Mouse (Mus musculus) midbrain, embryonic 13.5 days (tissue): ENCODE results near the gene Gm3055. TPM values are rescaled to one million over a fixed set of nuclear protein-coding genes. Genes with fewer than 3 reads are reported as not detected.
"Not testable (repeated sequence)": the region's sequence is repeated elsewhere in the genome, so short reads cannot be mapped to it uniquely, and the experiment has no call there.

Experiments
- ATAC-seq: fragments of 200-750 bp; cut with Nextera tagmentation; 2 replicates; pipeline ENCODE4 v1.8.0; 2017; ENCODE audit warnings: mild to moderate bottlenecking, moderate TSS enrichment, moderate library complexity
- H3K27ac ChIP-seq: fragments of 300-500 bp; sonication (generic); 2 replicates; pipeline ENCODE4 v1.5.1; 2015; ENCODE audit warnings: inconsistent platforms, mild to moderate bottlenecking, moderate library complexity
- H3K27me3 ChIP-seq: fragments of 300-500 bp; sonication (generic); 2 replicates; pipeline ENCODE4 v1.6.1; 2015; ENCODE audit warnings: mild to moderate bottlenecking, inconsistent platforms
- H3K36me3 ChIP-seq: fragments of 300-500 bp; sonication (generic); 2 replicates; pipeline ENCODE4 v1.6.1; 2015; ENCODE audit warnings: mild to moderate bottlenecking, inconsistent platforms
- H3K4me1 ChIP-seq: fragments of 300-500 bp; sonication (generic); replicated peaks from 2 replicates; pipeline ENCODE4 v1.6.1; 2015; ENCODE audit warnings: inconsistent platforms
- H3K4me2 ChIP-seq: fragments of 300-500 bp; sonication (generic); replicated peaks from 2 replicates; pipeline ENCODE4 v1.6.1; 2015; ENCODE audit warnings: moderate library complexity, mild to moderate bottlenecking, inconsistent platforms
- H3K4me3 ChIP-seq: fragments of 300-500 bp; sonication (generic); replicated peaks from 2 replicates; pipeline ENCODE4 v1.5.1; 2015; ENCODE audit warnings: mild to moderate bottlenecking, inconsistent platforms
- H3K9ac ChIP-seq: fragments of 300-500 bp; sonication (generic); replicated peaks from 2 replicates; pipeline ENCODE4 v1.6.1; 2015; ENCODE audit warnings: mild to moderate bottlenecking, inconsistent platforms
- H3K9me3 ChIP-seq: fragments of 300-500 bp; sonication (generic); 2 replicates; pipeline ENCODE4 v1.6.1; 2016; ENCODE audit warnings: mild to moderate bottlenecking, inconsistent platforms
- WGBS: fragments of 180-500 bp; shearing (Covaris S2); methylation state at CpG from one replicate; pipeline ENCODE4 v1.1.7; 2015; 5-methylcytosine and 5-hydroxymethylcytosine counted together
- polyA plus RNA-seq: library from polyadenylated mRNA; unstranded; fragments of >200 nt; fragmentation: Nextera tagmentation; extraction: Ambion mirVana; gene quantifications from 2 replicates; pipeline ENCODE4 v1.2.1, GENCODE M21; 2015

The Gm3055 gene
- 16.4 and 19.3 TPM in 2 replicates for polyA plus RNA-seq

DNA sequence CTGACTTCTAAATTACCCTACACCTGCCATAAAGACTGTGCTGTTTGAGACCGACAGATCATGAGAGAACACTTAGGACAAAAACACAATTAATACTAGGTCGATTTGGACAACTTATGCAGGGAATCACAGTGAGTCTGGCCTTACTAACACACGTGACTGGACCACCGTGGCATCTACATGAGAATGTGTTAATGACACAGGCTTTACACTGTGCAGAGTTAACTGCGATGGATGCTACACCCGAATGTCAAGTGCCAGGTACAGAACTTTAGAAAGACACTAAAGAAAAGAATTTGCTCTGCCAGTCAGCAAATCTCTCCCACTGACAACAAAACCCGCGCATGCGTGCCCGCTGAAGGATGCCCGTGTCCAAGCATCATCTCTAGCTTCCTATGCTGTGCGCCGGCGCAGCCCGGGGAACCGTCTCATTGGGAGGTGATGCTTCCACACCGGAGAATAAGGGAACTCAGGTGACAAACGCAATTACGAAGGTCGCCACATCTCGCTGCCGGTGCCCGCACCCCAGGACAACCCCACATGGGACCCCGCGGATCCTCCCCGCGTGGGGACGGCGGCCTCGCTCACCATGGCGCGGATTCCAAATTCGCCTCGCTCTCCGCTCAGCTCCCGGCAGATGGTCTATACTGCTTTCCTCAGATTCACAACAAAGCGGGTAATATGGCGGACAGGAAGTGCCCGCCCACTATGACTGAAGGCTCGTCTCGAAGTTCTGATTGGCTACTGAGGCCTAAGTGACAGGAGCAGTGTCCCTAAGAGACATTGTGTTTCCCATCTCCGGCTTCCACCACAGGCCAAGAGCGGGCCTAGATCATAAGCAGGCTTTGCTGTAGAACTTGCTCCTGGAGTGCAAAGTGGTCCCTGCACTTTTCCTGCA lies at the start of gene Gm3055:
Gm3055 (minus strand) TSS at position 656 of the 898 bp plus-strand sequence.
- not testable (repeated sequence) for H3K9ac ChIP-seq, H3K4me2 ChIP-seq, H3K4me1 ChIP-seq, H3K4me3 ChIP-seq, H3K36me3 ChIP-seq, H3K27me3 ChIP-seq, H3K27ac ChIP-seq, H3K9me3 ChIP-seq
- WGBS, result no CpG with 5 or more reads among the region's 43 CpGs
- peak; percentile 98 for ATAC-seq

DNA sequence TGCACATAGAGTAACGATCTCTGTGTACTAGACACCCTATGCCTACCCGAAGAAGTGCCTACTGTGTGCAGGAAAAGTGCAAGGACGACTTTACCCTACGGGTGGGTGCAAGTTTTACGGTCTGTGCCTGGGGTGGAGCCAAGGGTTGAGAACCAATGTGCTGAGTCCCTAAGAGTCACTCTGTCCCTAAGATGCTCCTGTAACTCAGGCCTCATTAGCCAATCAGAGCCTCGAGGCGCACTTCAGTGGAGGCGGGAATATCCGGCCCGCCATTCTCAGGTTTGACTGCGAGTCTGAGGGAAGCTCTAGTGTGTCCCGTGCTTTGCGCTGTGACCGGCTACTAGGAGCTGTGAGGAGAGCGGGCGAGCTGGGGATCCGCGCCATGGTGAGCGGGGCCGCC lies 40.9 kb upstream of the Gm3055 start, which contains the start of gene Gm4767:
Gm4767 (plus strand) TSS at position 288 of the 400 bp plus-strand sequence.
- not testable (repeated sequence) for H3K4me1 ChIP-seq, H3K9me3 ChIP-seq, H3K4me3 ChIP-seq, H3K27me3 ChIP-seq, H3K27ac ChIP-seq, H3K4me2 ChIP-seq, H3K36me3 ChIP-seq, H3K9ac ChIP-seq, ATAC-seq
- 28% methylated on average over 14 of the region's 20 CpGs for WGBS

DNA sequence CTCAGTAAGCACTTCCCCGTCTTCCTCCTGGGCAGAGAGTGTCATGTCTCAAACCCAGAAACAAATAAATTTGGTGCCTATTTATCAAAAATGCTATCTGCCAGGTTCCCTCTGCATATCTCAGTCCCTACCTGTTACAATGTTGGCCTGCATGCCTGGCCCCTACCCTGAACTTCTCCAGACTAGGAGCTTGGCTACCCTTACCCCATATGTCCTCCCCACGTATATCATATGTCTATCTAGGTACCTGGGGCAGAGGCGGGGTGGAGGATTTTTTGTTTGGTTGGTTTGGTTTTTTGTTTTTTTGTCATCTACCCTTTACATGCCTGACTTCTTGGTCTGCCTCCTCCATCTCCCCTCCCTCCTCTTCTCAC lies 430 bp upstream of the Gm3055 start:
- H3K27me3 ChIP-seq, H3K9ac ChIP-seq, H3K4me3 ChIP-seq, H3K4me1 ChIP-seq, H3K27ac ChIP-seq, H3K36me3 ChIP-seq, H3K9me3 ChIP-seq, H3K4me2 ChIP-seq: not testable (repeated sequence)
- WGBS, result no CpG with 5 or more reads among the region's 3 CpGs
- ATAC-seq, result peak; percentile 74

GRCm38 (mm10) chr10:81704531-81705301 lies 66.2 kb downstream of the Gm3055 start, which contains the start of gene Zfp433:
Gene Zfp433, plus strand, starts transcription at chr10:81704825.
- H3K9ac ChIP-seq, H3K27ac ChIP-seq, H3K4me1 ChIP-seq, H3K4me2 ChIP-seq, H3K36me3 ChIP-seq, H3K27me3 ChIP-seq, H3K9me3 ChIP-seq, H3K4me3 ChIP-seq: not testable (repeated sequence)
- peak; percentile 100 for ATAC-seq
- WGBS, result no CpG with 5 or more reads among the region's 46 CpGs

Other genes with a start within 250 kb of the Gm3055 start
- 0.94 and 1.0 TPM in 2 replicates for gene Gna15, start 246.9 kb downstream of the Gm3055 start, polyA plus RNA-seq
- gene Gna11, start 226.0 kb downstream of the Gm3055 start, polyA plus RNA-seq, result 74.5 and 77.1 TPM in 2 replicates
- gene Aes, start 211.7 kb downstream of the Gm3055 start, polyA plus RNA-seq, result 451 and 572 TPM in 2 replicates
- gene Tle2, start 196.6 kb downstream of the Gm3055 start, polyA plus RNA-seq, result 23.6 and 26.2 TPM in 2 replicates
- 2.8 and 4.4 TPM in 2 replicates for gene Tle6, start 170.1 kb downstream of the Gm3055 start, polyA plus RNA-seq
- 2.9 and 3.0 TPM in 2 replicates for gene BC025920, start 164.9 kb downstream of the Gm3055 start, polyA plus RNA-seq
- gene Sirt6, start 143.4 kb downstream of the Gm3055 start, polyA plus RNA-seq, result 64.7 and 67.4 TPM in 2 replicates
- gene Ankrd24, start 142.6 kb downstream of the Gm3055 start, polyA plus RNA-seq, result 8.5 and 9.3 TPM in 2 replicates
- gene Gm10778, start 122.1 kb downstream of the Gm3055 start, polyA plus RNA-seq, result 6.7 and 6.9 TPM in 2 replicates
- 22.7 TPM in 2 replicates for gene Zfp433, start 66.3 kb downstream of the Gm3055 start, polyA plus RNA-seq
- gene Gm4767, start 41.0 kb upstream of the Gm3055 start, polyA plus RNA-seq, result 3.1 and 3.2 TPM in 2 replicates
- gene Gm32687, start 92.8 kb upstream of the Gm3055 start, polyA plus RNA-seq, result 11.6 and 14.8 TPM in 2 replicates
- gene Zfp781, start 159.3 kb upstream of the Gm3055 start, polyA plus RNA-seq, result 6.7 and 8.2 TPM in 2 replicates